Mouse (Mus musculus) CH12.LX (cell line): ENCODE data around the gene Xylb. TPM values are rescaled to one million over a fixed set of nuclear protein-coding genes. Genes with fewer than 3 reads are reported as not detected.

Experiments
- DNase-seq: peaks from one replicate; pipeline ENCODE4 v3.0.0-alpha.2; 2013; ENCODE audit errors: extremely low read depth
- H3K27ac ChIP-seq: 2 replicates; pipeline ENCODE4 v1.5.1; 2012; ENCODE audit warnings: low read depth, mild to moderate bottlenecking, control low read depth, moderate library complexity; ENCODE audit not compliant: insufficient read depth
- H3K27me3 ChIP-seq: replicated peaks from 2 replicates; pipeline ENCODE3; 2012; ENCODE audit warnings: inconsistent platforms
- H3K36me3 ChIP-seq, 2 experiments: replicated peaks in 1 of 2; 2 replicates each; pipeline versions ENCODE3 to v1.6.1; 2012; ENCODE audit warnings: inconsistent platforms in 1 of 2, low read length in 1 of 2, mild to moderate bottlenecking in 1 of 2, mixed read lengths in 1 of 2, moderate library complexity in 1 of 2; ENCODE audit not compliant: control insufficient read depth in 1 of 2, insufficient read depth in 1 of 2
- H3K4me1 ChIP-seq, 2 experiments: 2 replicates each; pipeline ENCODE4 v1.6.1; 2012; ENCODE audit warnings: inconsistent platforms in 1 of 2, moderate library complexity in 1 of 2; ENCODE audit not compliant: insufficient read depth in 2 of 2, control insufficient read depth in 1 of 2
- H3K4me2 ChIP-seq: 2 replicates; pipeline ENCODE4 v1.6.1; 2012; ENCODE audit warnings: low read depth, mild to moderate bottlenecking, control low read depth; ENCODE audit not compliant: poor library complexity, insufficient read depth, severe bottlenecking
- H3K4me3 ChIP-seq, 3 experiments: fragments of 150-350 bp in 1 of 3; sonication (generic) in 1 of 3; replicated peaks in 1 of 3; 2 replicates each; pipeline versions ENCODE3 to v1.5.1; 2011 to 2012; ENCODE audit warnings: low read depth in 2 of 3, low read length in 2 of 3, mild to moderate bottlenecking in 2 of 3, moderate library complexity in 2 of 3, control low read depth in 1 of 3, improper control_type of control experiment in 1 of 3, inconsistent platforms in 1 of 3, mixed read lengths in 1 of 3; ENCODE audit not compliant: poor library complexity in 1 of 3
- H3K79me2 ChIP-seq: replicated peaks from 2 replicates; pipeline ENCODE4 v1.6.1; 2012; ENCODE audit warnings: mild to moderate bottlenecking, moderate library complexity; ENCODE audit not compliant: control insufficient read depth, poor library complexity, insufficient read depth, severe bottlenecking; ENCODE audit errors: extremely low read depth
- H3K9ac ChIP-seq: 2 replicates; pipeline ENCODE4 v1.6.1; 2012; ENCODE audit warnings: low read depth, mild to moderate bottlenecking, control low read depth, moderate library complexity; ENCODE audit not compliant: insufficient read depth
- H3K9me3 ChIP-seq: replicated peaks from 2 replicates; pipeline ENCODE3; 2012; ENCODE audit warnings: low read length, inconsistent platforms, mixed read lengths
- CTCF ChIP-seq, 2 experiments: IDR thresholded peaks in 1 of 2; conservative IDR thresholded peaks in 1 of 2; 2 replicates each; pipeline ENCODE4 v1.5.1; 2011 to 2012; ENCODE audit warnings: low read depth in 2 of 2, low read length in 2 of 2, improper control_type of control experiment in 1 of 2, inconsistent platforms in 1 of 2, mild to moderate bottlenecking in 1 of 2, moderate library complexity in 1 of 2
- E2F4 ChIP-seq: IDR thresholded peaks from 2 replicates; pipeline ENCODE4 v1.6.1; 2011; ENCODE audit warnings: low read depth, low read length, improper control_type of control experiment; ENCODE audit not compliant: insufficient replicate concordance
- EP300 ChIP-seq: IDR thresholded peaks from 2 replicates; pipeline ENCODE4 v1.6.1; 2011; ENCODE audit warnings: low read length, improper control_type of control experiment
- ETS1 ChIP-seq: conservative IDR thresholded peaks from 2 replicates; pipeline ENCODE4 v1.6.1; 2012; ENCODE audit warnings: low read depth, mild to moderate bottlenecking, inconsistent platforms, low read length, improper control_type of control experiment, moderate library complexity
- KAT2A ChIP-seq: IDR thresholded peaks from 2 replicates; pipeline ENCODE4 v1.6.1; 2012; ENCODE audit warnings: low read length, improper control_type of control experiment, inconsistent platforms; ENCODE audit not compliant: insufficient replicate concordance
- MAFK ChIP-seq: IDR thresholded peaks from 2 replicates; pipeline ENCODE4 v1.6.1; 2011; ENCODE audit warnings: low read length, improper control_type of control experiment; ENCODE audit not compliant: insufficient replicate concordance
- MAZ ChIP-seq: IDR thresholded peaks from 2 replicates; pipeline ENCODE4 v1.6.1; 2012; ENCODE audit warnings: low read depth, mild to moderate bottlenecking, inconsistent platforms, low read length, improper control_type of control experiment, moderate library complexity
- MEF2A ChIP-seq: IDR thresholded peaks from 2 replicates; pipeline ENCODE4 v1.6.1; 2014; ENCODE audit warnings: low read depth, mild to moderate bottlenecking, inconsistent platforms, low read length, improper control_type of control experiment, borderline replicate concordance
- NRF1 ChIP-seq: IDR thresholded peaks from 2 replicates; pipeline ENCODE4 v1.6.1; 2014; ENCODE audit warnings: low read depth, mild to moderate bottlenecking, inconsistent platforms, low read length, improper control_type of control experiment, moderate library complexity
- PAX5 ChIP-seq: IDR thresholded peaks from 2 replicates; pipeline ENCODE4 v1.6.1; 2012; ENCODE audit warnings: low read length, inconsistent platforms, mixed read lengths
- RCOR1 ChIP-seq: conservative IDR thresholded peaks from 2 replicates; pipeline ENCODE4 v1.6.1; 2012; ENCODE audit warnings: low read depth, mild to moderate bottlenecking, inconsistent platforms, low read length, improper control_type of control experiment
- SIN3A ChIP-seq: IDR thresholded peaks from 2 replicates; pipeline ENCODE4 v1.6.1; 2012; ENCODE audit warnings: low read length, improper control_type of control experiment, inconsistent platforms
- UBTF ChIP-seq: IDR thresholded peaks from 2 replicates; pipeline ENCODE4 v1.6.1; 2012; ENCODE audit warnings: low read depth, mild to moderate bottlenecking, inconsistent platforms, low read length, improper control_type of control experiment, moderate library complexity
- USF1 ChIP-seq: IDR thresholded peaks from 2 replicates; pipeline ENCODE4 v1.6.1; 2014; ENCODE audit warnings: low read depth, mild to moderate bottlenecking, inconsistent platforms, low read length, improper control_type of control experiment
- USF2 ChIP-seq: conservative IDR thresholded peaks from 2 replicates; pipeline ENCODE4 v1.6.1; 2011; ENCODE audit warnings: low read depth, low read length, improper control_type of control experiment
- ZKSCAN1 ChIP-seq: IDR thresholded peaks from 2 replicates; pipeline ENCODE4 v1.6.1; 2012; ENCODE audit warnings: low read depth, inconsistent platforms, low read length, improper control_type of control experiment, borderline replicate concordance
- ZNF384 ChIP-seq: IDR thresholded peaks from 2 replicates; pipeline ENCODE4 v1.6.1; 2012; ENCODE audit warnings: low read depth, low read length, improper control_type of control experiment, inconsistent platforms
- dilution Hi-C: fragments of 300-500 bp; cut with MboI; formaldehyde crosslinking; loops from 2 replicates; pipeline ENCODE4 v1.14.3; 2020; ENCODE audit warnings: low sequenced_read_pairs; ENCODE audit not compliant: extremely low pct_unique_long_range_greater_than_20kb, extremely low pct_ligation_motif_present
- in situ Hi-C: fragments of 300-500 bp; cut with MboI; formaldehyde crosslinking; loops from 3 replicates; pipeline ENCODE4 v1.14.3; 2019; ENCODE audit warnings: low sequenced_read_pairs, low pct_ligation_motif_present, low pct_unique_long_range_greater_than_20kb, mixed read lengths
- polyA plus RNA-seq: library from polyadenylated mRNA; unstranded; fragments of >175 nt; gene quantifications from 2 replicates; pipeline ENCODE4 v1.2.1, GENCODE M21; 2012; ENCODE audit warnings: low read depth; ENCODE audit not compliant: insufficient read length
- total RNA-seq, 2 experiments: library from RNA; depleted of rRNA; stranded (reverse); fragments of 300-350 nt in 1 of 2; fragments of >200 nt in 1 of 2; gene quantifications; 2 replicates each; pipeline ENCODE4 v1.2.3; 2012 to 2014

Xylb gene
- total and polyA plus RNA-seq, 3 experiments, result 2.5 to 7.1 (median 4.8) TPM

DNA sequence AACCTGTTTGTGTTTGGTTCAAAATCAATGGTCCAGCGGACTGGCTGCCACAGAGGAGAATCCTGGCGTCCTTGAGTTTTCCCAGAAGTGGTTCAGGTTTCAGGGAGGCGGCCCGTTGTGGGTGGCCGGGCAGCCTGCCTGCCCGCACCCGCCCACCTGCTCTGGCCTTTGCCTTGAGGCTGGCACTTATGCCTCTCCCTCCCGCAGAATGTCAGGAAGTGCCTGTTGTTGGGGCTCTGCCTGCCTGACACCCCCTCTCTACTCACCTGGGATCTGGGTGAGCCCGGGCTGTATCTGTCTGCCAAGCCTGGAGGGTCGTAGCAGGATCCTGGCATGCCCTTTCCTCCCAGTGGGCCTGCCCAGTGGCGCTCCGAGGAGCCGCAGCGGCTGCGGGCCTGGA is 50.7 kb downstream of the Xylb start:
- Histone ChIP-seq H3K27me3 (peaks cover 47% of the 10 kb centered on the region), H3K4me2 (no peak overlapping the region)
- in situ Hi-C loops, result no loop called here

GRCm38 (mm10) chr9:119408898-119409664 is 51.9 kb downstream of the Xylb start:
- TF ChIP-seq MAZ (no peak), RCOR1 (no peak), ZNF384 (no peak), UBTF (no peak), EP300 (no peak), NRF1 (no peak), SIN3A (no peak), E2F4 (no peak), MEF2A (no peak), USF2 (no peak), MAFK (no peak), CTCF (conservative IDR thresholded peaks at IDR 0.05 in 1 of 2, IDR thresholded peaks at IDR 0.05 in 1 of 2; ENCODE audit: low read depth in 2 of 2, low read length in 2 of 2) (no peak), KAT2A (no peak), ZKSCAN1 (no peak)
- TF ChIP-seq, all 38 proteins: peak for 0
- H3K4me3 ChIP-seq, result no peak overlapping the region
- H3K36me3 ChIP-seq, result no peaks in the 10 kb centered on the region
- peaks cover 35% of the 10 kb centered on the region for H3K27me3 ChIP-seq
- DNase-seq, result no peak
- H3K9ac ChIP-seq, result no peak overlapping the region
- dilution Hi-C loops (no loop called here), in situ Hi-C loops (no loop called here)
- H3K79me2 ChIP-seq, result no peaks in the 10 kb centered on the region
- no peaks in the 10 kb centered on the region for H3K9me3 ChIP-seq
- H3K4me2 ChIP-seq, result no peak overlapping the region
- no peak overlapping the region for H3K27ac ChIP-seq
- peaks cover 0 to 4% of the 10 kb centered on the region in 2 experiments; a peak in 2 of 4 replicates for H3K4me1 ChIP-seq

More for the DNA sequence above, 50.7 kb downstream of the Xylb start:
- Histone ChIP-seq H3K4me3 (no peak overlapping the region), H3K9me3 (no peaks in the 10 kb centered on the region), H3K79me2 (no peaks in the 10 kb centered on the region), H3K4me1 (peaks cover 0 to 16% of the 10 kb centered on the region in 2 experiments; a peak in 2 of 4 replicates), H3K9ac (no peak overlapping the region), H3K36me3 (no peaks in the 10 kb centered on the region), H3K27ac (no peak overlapping the region)
- no peak for TF ChIP-seq CTCF (conservative IDR thresholded peaks at IDR 0.05 in 1 of 2, IDR thresholded peaks at IDR 0.05 in 1 of 2; ENCODE audit: low read depth in 2 of 2, low read length in 2 of 2)
- TF ChIP-seq USF1, result no peak
- TF ChIP-seq MEF2A, result no peak
- no peak for TF ChIP-seq ETS1
- TF ChIP-seq KAT2A, result no peak
- TF ChIP-seq PAX5, result no peak
- dilution Hi-C loops, result no loop called here
- no peak for DNase-seq
